Mouse (Mus musculus) testis, adult 10 weeks (tissue): ENCODE data around the gene Slc6a12. TPM values are rescaled to one million over a fixed set of nuclear protein-coding genes. Genes with fewer than 3 reads are reported as not detected.

Experiments
- polyA plus RNA-seq: library from polyadenylated mRNA; stranded (reverse); fragments of 350-450 nt; fragmentation: Illumina TruSeq; extraction: RNeasy Lipid Tissue Mini Kit (QIAGEN cat#74804); gene quantifications from one replicate; pipeline ENCODE4 v1.2.3, GENCODE M21; 2014; ENCODE audit warnings: low read depth, low replicate concordance

Gene Slc6a12
- 0.34 TPM for polyA plus RNA-seq

GRCm38 (mm10) chr6:121343026-121343770, at the start of gene Slc6a12:
Slc6a12 (plus strand) TSS chr6:121343076.

GRCm38 (mm10) chr6:121299954-121300353, 42.9 kb upstream of the Slc6a12 start, which contains the start of gene Slc6a13:
Slc6a13 (plus strand) TSS chr6:121300227.

Other genes starting within 250 kb of the Slc6a12 start
- 66.9 TPM for gene Mical3, start 212.1 kb upstream of the Slc6a12 start, polyA plus RNA-seq
- gene Pex26, start 159.4 kb upstream of the Slc6a12 start, polyA plus RNA-seq: 1.6 TPM
- 13.2 TPM for gene Tuba8, start 132.4 kb upstream of the Slc6a12 start, polyA plus RNA-seq
- gene Usp18, start 97.2 kb upstream of the Slc6a12 start, polyA plus RNA-seq: 0.76 TPM
- gene Slc6a13, start 42.8 kb upstream of the Slc6a12 start, polyA plus RNA-seq: not detected
- 0.03 TPM for gene Iqsec3, start 130.6 kb downstream of the Slc6a12 start, polyA plus RNA-seq